Mouse (Mus musculus): Measurements from ENCODE around the gene Krit1.

GRCm38 (mm10) chr5:3845026-3845425 is 42.0 kb downstream of the Krit1 start, which contains the start of gene Lrrd1:
- no peak for TF ChIP-seq CTCF (IDR thresholded peaks at IDR 0.05; ENCODE audit: low read depth)
- TF ChIP-seq EP300 (IDR thresholded peaks at IDR 0.05; ENCODE audit: low read depth): no peak
